Mouse (Mus musculus): ENCODE results near the gene Rdh9. TPM values are rescaled to one million over a fixed set of nuclear protein-coding genes. Genes with fewer than 3 reads are reported as not detected.

Rdh9 gene
- not detected in 2 replicates for polyA plus RNA-seq (2012; ENCODE audit: insufficient read depth, insufficient read length, missing spikeins)

DNA sequence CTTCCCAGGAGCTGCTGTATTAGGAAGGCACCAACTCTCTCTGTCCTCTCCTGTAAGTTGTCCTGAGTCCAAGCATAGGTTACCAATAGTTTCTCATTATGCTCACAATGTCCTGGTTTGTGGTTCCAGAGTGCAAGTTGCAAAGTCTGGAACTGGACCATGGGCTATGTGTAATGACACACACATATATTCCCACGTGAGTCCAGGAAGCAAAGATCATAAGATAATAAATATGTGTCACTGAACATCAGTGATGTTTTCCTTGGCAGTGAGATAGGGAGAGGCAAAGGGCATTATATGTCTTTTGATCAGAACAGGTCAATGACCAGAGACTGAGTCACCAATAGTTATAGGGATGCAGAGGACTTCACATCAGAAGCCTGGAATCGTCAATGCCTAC lies at the start of gene Rdh9:
Rdh9 (plus strand) TSS at position 376 of the 400 bp plus-strand sequence.
- Histone ChIP-seq H3K4me1 (ENCODE audit: control insufficient read depth, insufficient read depth, insufficient read length, low read length) (no peaks in the 10 kb centered on the region), H3K4me3 (ENCODE audit: insufficient read depth, low read depth, low read length) (no peak within 1 kb of the TSS), H3K27ac (replicated peaks; ENCODE audit: low read depth, low read length) (no peak within 1 kb of the TSS)

DNA sequence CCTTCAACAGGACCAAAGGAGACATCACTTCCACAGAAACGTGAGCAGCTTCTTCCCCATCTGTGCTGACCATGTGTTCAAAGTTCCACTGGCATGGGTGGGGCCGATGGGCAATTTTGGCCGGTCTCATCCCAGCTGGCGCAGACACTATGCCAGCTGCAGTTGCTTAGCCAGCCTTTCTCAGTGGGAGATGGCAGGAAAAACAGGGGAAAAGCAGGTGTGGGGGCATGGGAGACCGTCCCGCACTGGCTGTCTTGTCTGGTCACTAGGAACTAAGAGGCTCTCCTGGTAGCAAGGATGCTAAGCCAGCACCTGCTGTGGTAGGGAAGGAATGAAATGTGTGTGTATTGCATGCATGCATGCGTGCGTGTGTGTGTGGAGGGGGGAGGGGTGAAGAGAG lies 47.7 kb upstream of the Rdh9 start:
- H3K4me1 ChIP-seq (ENCODE audit: control insufficient read depth, insufficient read depth, insufficient read length, low read length), result no peaks in the 10 kb centered on the region
- H3K4me3 ChIP-seq (ENCODE audit: insufficient read depth, low read depth, low read length), result no peak overlapping the region

DNA sequence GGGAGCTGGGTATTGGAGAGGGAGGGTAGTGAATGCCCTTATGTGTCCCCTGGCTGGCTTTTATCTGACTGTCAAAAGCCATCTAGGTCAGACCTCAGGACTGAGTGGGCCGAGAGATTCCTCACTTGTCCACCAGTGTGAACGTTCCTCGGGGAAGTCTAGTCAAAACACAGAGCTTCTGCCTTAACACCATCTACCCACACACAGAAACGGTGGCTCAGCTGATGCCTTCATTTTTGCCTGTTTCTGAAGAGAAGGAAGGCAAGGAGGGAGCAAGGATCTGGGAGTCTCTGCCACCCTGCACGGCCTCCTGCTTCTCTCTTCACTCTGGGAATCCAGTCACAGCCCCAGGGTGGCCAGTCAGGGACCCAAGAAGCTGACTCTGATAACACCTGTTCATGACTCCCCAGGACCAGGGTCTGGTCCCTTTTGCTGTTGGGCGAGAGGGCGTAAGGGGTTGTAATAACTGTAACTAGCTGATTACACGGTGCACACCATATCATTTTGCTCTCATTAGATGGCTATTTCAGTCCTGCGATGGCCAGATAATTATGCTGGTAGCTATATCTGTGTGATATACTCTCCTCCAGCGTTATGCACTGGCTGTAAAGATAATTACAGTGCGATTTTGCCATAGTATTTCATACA lies 45.8 kb upstream of the Rdh9 start:
- Histone ChIP-seq H3K4me1 (ENCODE audit: control insufficient read depth, insufficient read depth, insufficient read length, low read length) (no peaks in the 10 kb centered on the region), H3K27ac (replicated peaks; ENCODE audit: low read depth, low read length) (no peak overlapping the region), H3K4me3 (ENCODE audit: insufficient read depth, low read depth, low read length) (no peak overlapping the region)

More for the DNA sequence above, 47.7 kb upstream of the Rdh9 start:
- H3K27ac ChIP-seq (replicated peaks; ENCODE audit: low read depth, low read length), result no peak overlapping the region

DNA sequence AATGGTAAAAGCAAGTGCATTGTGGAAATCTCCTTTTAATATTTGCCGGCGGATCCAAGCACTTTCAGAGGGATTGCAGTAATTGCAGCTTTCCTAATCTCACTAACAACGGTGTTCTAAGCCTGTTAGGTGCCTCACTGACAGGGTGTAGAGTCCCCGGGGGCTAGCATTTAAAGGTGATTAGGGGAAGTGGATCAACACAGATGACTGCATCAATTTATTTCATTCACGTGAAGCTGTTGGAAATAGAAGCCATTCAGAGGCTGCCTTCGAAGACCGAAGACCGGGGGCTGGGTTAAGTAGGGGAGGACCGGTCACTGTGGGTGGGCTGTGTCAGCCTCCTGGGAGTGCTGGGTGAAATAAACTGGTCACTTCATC lies 45.3 kb upstream of the Rdh9 start:
- H3K4me3 ChIP-seq (ENCODE audit: insufficient read depth, low read depth, low read length), result no peak overlapping the region
- no peaks in the 10 kb centered on the region for H3K4me1 ChIP-seq (ENCODE audit: control insufficient read depth, insufficient read depth, insufficient read length, low read length)
- H3K27ac ChIP-seq (replicated peaks; ENCODE audit: low read depth, low read length), result no peak overlapping the region

DNA sequence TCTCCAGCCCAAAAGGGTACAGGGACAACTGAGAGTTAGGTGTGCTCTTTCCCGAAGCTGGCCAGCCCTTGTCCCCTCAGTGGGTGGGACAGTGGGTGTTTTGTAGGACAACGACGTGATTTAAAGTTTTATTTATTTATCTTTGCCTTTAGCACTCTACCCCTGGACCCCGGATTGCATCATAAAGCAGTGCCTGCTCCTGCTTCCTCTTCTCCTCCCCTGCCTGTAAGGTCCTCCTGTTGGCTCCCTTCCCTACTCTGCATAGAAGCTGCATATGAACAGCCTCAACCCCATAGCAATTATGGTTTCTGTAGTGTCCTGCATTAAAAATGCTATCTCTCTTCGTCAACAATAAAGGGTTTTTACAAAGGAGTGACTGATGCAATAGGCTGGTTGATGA lies 44.8 kb upstream of the Rdh9 start:
- Histone ChIP-seq H3K4me1 (ENCODE audit: control insufficient read depth, insufficient read depth, insufficient read length, low read length) (no peaks in the 10 kb centered on the region), H3K4me3 (ENCODE audit: insufficient read depth, low read depth, low read length) (no peak overlapping the region), H3K27ac (replicated peaks; ENCODE audit: low read depth, low read length) (no peak overlapping the region)

DNA sequence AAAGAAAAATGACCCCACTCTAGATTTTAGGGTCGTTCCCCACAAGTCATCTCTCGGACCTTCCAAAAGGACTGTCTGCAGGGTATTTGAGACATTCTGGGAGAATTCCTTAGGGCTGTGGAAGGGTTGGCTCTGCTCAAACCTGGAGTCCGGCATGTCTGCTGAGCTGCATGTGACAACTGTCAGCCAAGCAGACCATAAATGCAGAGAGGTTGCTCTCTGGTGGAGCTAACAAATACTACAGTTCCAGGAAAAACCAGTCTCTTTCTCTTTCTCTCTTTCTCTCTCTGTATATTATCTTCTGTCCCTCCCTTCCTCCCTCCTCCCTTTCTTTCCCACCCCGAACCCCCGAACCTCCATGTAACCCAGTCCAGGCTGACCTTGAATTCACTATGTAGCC lies 41.8 kb upstream of the Rdh9 start:
- Histone ChIP-seq H3K4me3 (ENCODE audit: insufficient read depth, low read depth, low read length) (no peak overlapping the region), H3K4me1 (ENCODE audit: control insufficient read depth, insufficient read depth, insufficient read length, low read length) (no peaks in the 10 kb centered on the region), H3K27ac (replicated peaks; ENCODE audit: low read depth, low read length) (no peak overlapping the region)

DNA sequence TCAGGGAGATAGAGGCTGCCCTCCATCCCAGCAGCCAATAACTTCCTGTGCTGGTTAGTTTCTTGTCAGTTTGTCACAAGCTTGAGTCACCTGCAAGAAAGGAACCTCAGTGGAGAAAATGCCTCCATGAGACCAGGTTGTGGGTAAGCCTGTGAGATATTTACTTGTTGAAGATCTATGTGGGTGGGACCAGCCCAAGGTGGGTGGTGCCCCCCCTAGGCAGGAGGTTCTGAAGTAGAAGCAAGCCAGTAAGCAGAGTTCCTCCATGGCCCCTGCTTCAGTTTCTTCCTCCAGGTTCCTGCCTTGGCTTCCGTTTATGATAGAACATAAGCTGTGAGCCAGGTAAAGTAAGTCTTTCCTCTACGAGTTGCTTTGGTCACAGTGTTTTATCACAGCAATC lies 39.9 kb upstream of the Rdh9 start:
- Histone ChIP-seq H3K4me1 (ENCODE audit: control insufficient read depth, insufficient read depth, insufficient read length, low read length) (peaks cover 2% of the 10 kb centered on the region; the same call in 1 of the 2 replicates), H3K27ac (replicated peaks; ENCODE audit: low read depth, low read length) (no peak overlapping the region), H3K4me3 (ENCODE audit: insufficient read depth, low read depth, low read length) (no peak overlapping the region)

DNA sequence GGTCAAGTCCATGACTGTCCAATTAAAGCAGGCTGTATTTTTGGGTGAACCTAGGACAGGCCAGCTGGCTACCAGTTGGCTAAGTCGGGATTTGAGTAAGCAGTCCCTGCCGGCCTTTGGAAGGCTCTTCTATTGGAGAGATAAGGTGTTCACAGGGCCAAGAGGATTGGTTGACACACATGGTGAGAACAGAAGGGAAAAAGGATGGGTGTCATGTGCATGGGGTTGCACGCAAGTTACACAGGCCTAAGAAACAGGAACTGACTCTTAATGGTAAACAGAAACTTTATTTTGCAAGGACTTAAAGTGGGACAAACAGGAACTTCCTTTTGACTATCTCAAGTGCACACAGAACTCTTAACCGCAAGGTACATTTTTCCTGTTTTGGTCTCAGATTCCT lies 39.3 kb upstream of the Rdh9 start:
- H3K4me3 ChIP-seq (ENCODE audit: insufficient read depth, low read depth, low read length), result no peak overlapping the region
- H3K4me1 ChIP-seq (ENCODE audit: control insufficient read depth, insufficient read depth, insufficient read length, low read length), result peaks cover 2% of the 10 kb centered on the region; the same call in 1 of the 2 replicates

DNA sequence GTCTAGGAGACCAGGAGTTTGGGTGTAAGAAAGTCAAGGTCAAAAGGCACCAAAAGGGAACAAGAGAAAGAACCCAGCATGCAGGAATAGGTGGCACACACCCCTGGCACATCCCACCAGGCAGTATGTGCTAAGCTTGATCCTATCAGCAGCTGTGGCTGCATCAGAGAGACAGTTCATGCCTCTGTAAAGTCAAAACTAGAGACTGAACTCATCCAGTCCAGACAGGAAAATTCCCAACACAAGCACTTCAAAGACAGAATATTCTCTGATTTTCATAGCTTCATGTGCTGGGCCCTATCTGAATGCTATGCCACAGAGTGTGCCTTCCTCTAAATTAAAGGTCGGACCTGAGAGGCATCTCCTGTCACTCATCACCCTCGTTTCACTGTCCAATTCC lies 38.6 kb upstream of the Rdh9 start:
- Histone ChIP-seq H3K4me1 (ENCODE audit: control insufficient read depth, insufficient read depth, insufficient read length, low read length) (peaks cover 2% of the 10 kb centered on the region; the same call in 1 of the 2 replicates), H3K4me3 (ENCODE audit: insufficient read depth, low read depth, low read length) (no peak overlapping the region), H3K27ac (replicated peaks; ENCODE audit: low read depth, low read length) (peak overlapping the region; percentile 37; the same call in 1 of the 2 replicates)

More for the DNA sequence above, 39.3 kb upstream of the Rdh9 start:
- 0 out of 2 replicates have a peak overlapping the region, but pooled peaks have one; percentile 37 for H3K27ac ChIP-seq (replicated peaks; ENCODE audit: low read depth, low read length)

DNA sequence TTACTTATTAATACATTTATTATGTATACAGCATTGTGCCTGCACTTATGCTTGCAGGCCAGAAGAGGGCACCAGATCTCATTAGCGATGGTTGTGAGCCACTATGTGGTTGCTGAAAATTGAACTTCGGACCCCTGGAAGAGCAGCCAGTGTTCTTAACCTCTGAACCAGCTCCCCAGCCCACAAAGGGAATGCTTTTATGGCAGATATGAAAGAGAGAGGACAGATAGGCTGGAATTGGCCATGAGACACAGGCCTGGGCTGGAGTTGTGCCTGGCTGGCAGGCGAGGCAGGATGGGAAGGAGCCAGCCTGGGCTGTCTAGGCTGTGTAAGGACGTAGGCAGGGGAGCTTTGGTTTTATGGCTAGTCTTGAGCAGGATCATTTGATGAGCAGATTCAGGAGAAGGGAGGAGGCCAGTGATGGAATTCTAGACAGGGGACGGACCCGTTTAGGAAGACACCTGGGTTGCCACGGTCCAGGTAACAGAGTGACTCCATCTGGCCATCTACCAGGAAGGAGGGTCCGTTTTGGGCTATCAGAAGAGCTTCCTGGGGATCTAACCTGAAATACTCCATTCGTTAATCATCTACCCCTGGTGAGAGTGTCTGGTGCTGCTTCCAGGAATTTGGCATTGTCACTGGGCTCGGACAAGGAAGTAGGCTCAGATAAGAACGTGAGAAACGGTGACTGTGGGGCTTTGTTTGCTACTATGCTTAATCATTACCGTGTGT lies 37.9 kb upstream of the Rdh9 start:
- H3K27ac ChIP-seq (replicated peaks; ENCODE audit: low read depth, low read length), result no peak overlapping the region
- peaks cover 2% of the 10 kb centered on the region; the same call in 1 of the 2 replicates for H3K4me1 ChIP-seq (ENCODE audit: control insufficient read depth, insufficient read depth, insufficient read length, low read length)
- H3K4me3 ChIP-seq (ENCODE audit: insufficient read depth, low read depth, low read length), result no peak overlapping the region

DNA sequence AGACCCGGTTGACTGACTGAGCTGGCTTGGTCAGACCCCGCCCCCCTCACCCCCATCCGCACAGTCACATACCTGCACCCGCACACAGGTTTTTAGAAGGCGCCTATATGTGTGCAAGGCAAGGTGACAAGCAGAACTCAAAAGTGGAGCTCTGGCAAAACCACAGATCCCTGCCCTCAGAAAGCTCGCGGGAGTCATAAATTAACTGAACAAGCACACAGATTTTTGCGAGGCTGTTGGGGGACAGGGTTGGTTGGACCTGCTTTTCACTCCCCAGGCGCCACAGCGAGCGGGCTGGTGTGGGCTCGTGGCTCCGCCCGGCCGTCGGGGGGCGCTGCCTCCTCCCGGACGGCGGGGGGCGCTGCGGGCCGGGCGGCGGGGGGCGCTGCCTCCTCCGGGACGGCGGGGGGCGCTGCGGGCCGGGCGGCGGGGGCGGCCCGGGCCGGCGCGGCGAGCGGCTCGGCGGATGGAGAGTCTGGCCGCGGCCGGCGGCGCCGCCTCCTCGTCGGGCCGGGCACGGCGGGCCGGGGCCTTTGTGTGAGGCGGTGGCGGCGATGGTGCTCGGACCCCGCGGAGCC lies 37.0 kb upstream of the Rdh9 start, which contains the start of gene Zbtb39:
Zbtb39 (plus strand) TSS at position 456 of the 578 bp plus-strand sequence.
- Histone ChIP-seq H3K27ac (replicated peaks; ENCODE audit: low read depth, low read length) (peak within 1 kb of the TSS; percentile 24), H3K4me1 (ENCODE audit: control insufficient read depth, insufficient read depth, insufficient read length, low read length) (peaks cover 2% of the 10 kb centered on the region; the same call in 1 of the 2 replicates)

DNA sequence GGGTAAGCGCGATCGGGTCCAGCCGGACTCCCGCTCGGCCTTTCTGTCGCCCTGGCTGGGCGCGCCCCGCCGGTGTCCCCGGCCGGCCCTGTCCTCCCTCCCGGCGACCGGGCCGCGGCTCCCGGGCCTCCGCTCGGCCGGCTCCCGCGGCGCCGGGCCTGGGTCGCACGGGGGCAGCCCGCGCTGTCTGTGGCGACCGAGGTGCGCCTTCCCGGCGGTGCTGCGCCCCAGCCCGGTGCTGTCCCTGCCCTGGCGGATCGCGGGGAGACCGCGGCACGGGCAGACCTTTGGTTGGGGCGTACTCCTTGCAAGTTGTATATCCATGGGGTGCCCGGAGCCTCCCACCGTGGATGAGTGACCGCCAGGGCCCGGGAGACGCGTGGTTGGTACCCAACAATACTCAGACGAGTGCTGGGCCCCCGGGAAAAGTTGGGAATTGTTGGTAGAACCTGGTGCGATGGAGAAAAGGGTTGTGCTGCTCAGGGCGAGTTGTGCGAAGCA lies 36.5 kb upstream of the Rdh9 start:
- Histone ChIP-seq H3K4me1 (ENCODE audit: control insufficient read depth, insufficient read depth, insufficient read length, low read length) (peaks cover 2% of the 10 kb centered on the region; the same call in 1 of the 2 replicates), H3K27ac (replicated peaks; ENCODE audit: low read depth, low read length) (peak overlapping the region; percentile 24), H3K4me3 (ENCODE audit: insufficient read depth, low read depth, low read length) (peak overlapping the region; percentile 92)

More for the DNA sequence above, 37.0 kb upstream of the Rdh9 start, which contains the start of gene Zbtb39:
- H3K4me3 ChIP-seq (ENCODE audit: insufficient read depth, low read depth, low read length), result peak within 1 kb of the TSS; percentile 92

DNA sequence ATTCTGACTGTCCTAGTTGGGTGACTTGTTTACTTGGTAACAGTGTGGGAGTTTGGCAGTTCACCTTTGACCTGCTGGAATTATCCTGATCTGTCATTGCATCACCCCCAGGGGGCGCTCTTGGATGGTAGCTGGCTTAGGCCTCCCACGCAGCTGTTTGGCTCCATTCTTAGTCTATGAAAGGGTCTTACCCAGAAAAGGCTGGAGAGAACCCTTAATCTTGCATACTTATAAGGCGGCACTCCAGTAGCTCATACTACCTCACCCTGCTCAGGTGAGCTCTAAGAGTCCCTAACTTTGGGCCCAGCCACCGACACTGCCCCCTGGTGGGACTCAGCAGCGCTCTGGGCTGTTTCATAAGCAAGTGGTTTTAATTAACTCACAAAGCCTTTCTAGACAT lies 31.5 kb upstream of the Rdh9 start:
- peaks cover 15% of the 10 kb centered on the region for H3K4me1 ChIP-seq (ENCODE audit: control insufficient read depth, insufficient read depth, insufficient read length, low read length)
- no peak overlapping the region for H3K4me3 ChIP-seq (ENCODE audit: insufficient read depth, low read depth, low read length)
- 0 out of 2 replicates have a peak overlapping the region, but pooled peaks have one; percentile 5 for H3K27ac ChIP-seq (replicated peaks; ENCODE audit: low read depth, low read length)

DNA sequence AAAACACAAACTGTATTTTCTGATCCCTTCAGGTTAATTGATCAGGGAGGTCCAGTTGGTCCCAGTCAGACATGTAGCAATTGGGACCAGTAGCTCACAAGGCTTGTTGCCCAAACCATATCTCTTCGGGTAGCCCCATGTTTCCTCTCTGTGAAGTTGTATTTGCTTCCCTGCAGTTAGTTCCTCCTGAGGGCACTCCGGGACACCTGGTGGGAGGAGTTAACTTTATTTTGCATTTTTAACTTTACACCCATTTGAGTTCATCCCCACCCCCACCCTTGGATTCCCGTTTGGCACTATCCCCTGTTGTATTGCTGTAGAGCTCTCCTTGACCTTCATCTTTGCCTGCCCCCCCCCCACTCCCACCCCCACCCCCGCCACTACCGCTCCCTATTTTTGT lies 30.3 kb upstream of the Rdh9 start:
- no peak overlapping the region for H3K27ac ChIP-seq (replicated peaks; ENCODE audit: low read depth, low read length)
- no peak overlapping the region for H3K4me3 ChIP-seq (ENCODE audit: insufficient read depth, low read depth, low read length)
- H3K4me1 ChIP-seq (ENCODE audit: control insufficient read depth, insufficient read depth, insufficient read length, low read length), result peaks cover 18% of the 10 kb centered on the region

DNA sequence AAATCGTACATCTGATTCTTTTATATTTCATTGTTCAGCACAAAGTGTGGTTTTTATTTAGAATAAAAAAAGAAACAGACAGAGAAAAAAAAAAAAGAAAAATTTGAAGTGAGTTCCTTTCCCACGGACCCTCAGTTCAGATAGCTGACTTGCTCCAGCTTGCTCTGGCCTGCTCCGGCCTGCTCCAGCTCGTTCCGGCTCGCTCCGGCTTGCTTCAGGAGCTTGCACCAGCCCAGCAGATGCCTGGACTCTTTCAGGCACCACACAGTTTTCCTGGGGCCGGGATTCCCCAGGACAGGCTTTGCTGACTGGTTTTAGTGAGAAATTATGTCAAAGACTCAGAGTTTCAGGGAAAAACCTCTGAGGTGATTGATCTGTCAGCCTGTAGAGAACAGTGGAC lies 28.9 kb upstream of the Rdh9 start:
- Histone ChIP-seq H3K27ac (replicated peaks; ENCODE audit: low read depth, low read length) (no peak overlapping the region), H3K4me3 (ENCODE audit: insufficient read depth, low read depth, low read length) (no peak overlapping the region)

More for the DNA sequence above, 28.9 kb upstream of the Rdh9 start:
- peaks cover 18% of the 10 kb centered on the region for H3K4me1 ChIP-seq (ENCODE audit: control insufficient read depth, insufficient read depth, insufficient read length, low read length)

Measured in brown adipose tissue, adult 24 weeks (tissue).